Mouse (Mus musculus): ENCODE data around the gene Sox6. TPM values are rescaled to one million over a fixed set of nuclear protein-coding genes. Genes with fewer than 3 reads are reported as not detected.

Sox6 gene
- polyA plus RNA-seq, 1 experiment from 2014 or later, result 79.3 TPM

GRCm38 (mm10) chr7:115891482-115891881 is 147.1 kb downstream of the Sox6 start:
- Histone ChIP-seq H3K27ac (ENCODE audit: low read depth, low read length) (no peak overlapping the region), H3K4me3 (ENCODE audit: low read depth, low read length) (no peak overlapping the region), H3K27me3 (ENCODE audit: control insufficient read depth, insufficient read depth, low read length) (no peaks in the 10 kb centered on the region), H3K4me1 (ENCODE audit: control insufficient read depth, insufficient read depth, low read length) (0 out of 2 replicates have a peak, but pooled peaks cover 3% of the 10 kb centered on the region), H3K9me3 (ENCODE audit: control insufficient read depth, low read length) (no peaks in the 10 kb centered on the region), H3K9ac (ENCODE audit: low read length) (no peak overlapping the region), H3K36me3 (ENCODE audit: control insufficient read depth, insufficient read depth, low read length) (no peaks in the 10 kb centered on the region), H3K4me2 (ENCODE audit: low read depth) (no peak overlapping the region)
- WGBS, result 78% methylated on average over 3 of the region's 3 CpGs
- no peak for DNase-seq (ENCODE audit: low spot score)
- ATAC-seq (ENCODE audit: insufficient read depth, low FRiP score, low TSS enrichment), result no peak

- no peak overlapping the region for H3K4me2 ChIP-seq (ENCODE audit: low read depth)
- H3K27me3 ChIP-seq (ENCODE audit: control insufficient read depth, insufficient read depth, low read length), result no peaks in the 10 kb centered on the region
- no peaks in the 10 kb centered on the region for H3K9me3 ChIP-seq (ENCODE audit: control insufficient read depth, low read length)
- H3K4me1 ChIP-seq (ENCODE audit: control insufficient read depth, insufficient read depth, low read length), result 0 out of 2 replicates have a peak, but pooled peaks cover 3% of the 10 kb centered on the region
- no peak overlapping the region for H3K27ac ChIP-seq (ENCODE audit: low read depth, low read length)
- H3K4me3 ChIP-seq (ENCODE audit: low read depth, low read length), result no peak overlapping the region
- ATAC-seq (ENCODE audit: insufficient read depth, low FRiP score, low TSS enrichment) (no peak), DNase-seq (ENCODE audit: low spot score) (no peak)
- H3K9ac ChIP-seq (ENCODE audit: low read length), result no peak overlapping the region
- H3K36me3 ChIP-seq (ENCODE audit: control insufficient read depth, insufficient read depth, low read length), result no peaks in the 10 kb centered on the region
- 73% methylated on average over 7 of the region's 7 CpGs for WGBS
These were observed 148.7 kb downstream of the Sox6 start for GRCm38 (mm10) chr7:115889926-115890325.

- H3K4me1 ChIP-seq (ENCODE audit: control insufficient read depth, insufficient read depth, low read length), result no peaks in the 10 kb centered on the region
These were observed 150.0 kb downstream of the Sox6 start for GRCm38 (mm10) chr7:115888561-115888960.

GRCm38 (mm10) chr7:115888120-115888519 is 150.5 kb downstream of the Sox6 start:
- no peaks in the 10 kb centered on the region for H3K36me3 ChIP-seq (ENCODE audit: control insufficient read depth, insufficient read depth, low read length)
- no peak overlapping the region for H3K4me3 ChIP-seq (ENCODE audit: low read depth, low read length)
- WGBS, result 92% methylated on average over 7 of the region's 7 CpGs
- DNase-seq (ENCODE audit: low spot score) (no peak), ATAC-seq (ENCODE audit: insufficient read depth, low FRiP score, low TSS enrichment) (no peak)
- no peaks in the 10 kb centered on the region for H3K27me3 ChIP-seq (ENCODE audit: control insufficient read depth, insufficient read depth, low read length)
- H3K4me2 ChIP-seq (ENCODE audit: low read depth), result no peak overlapping the region
- no peak overlapping the region for H3K9ac ChIP-seq (ENCODE audit: low read length)
- no peaks in the 10 kb centered on the region for H3K9me3 ChIP-seq (ENCODE audit: control insufficient read depth, low read length)
- H3K27ac ChIP-seq (ENCODE audit: low read depth, low read length), result no peak overlapping the region
- no peaks in the 10 kb centered on the region for H3K4me1 ChIP-seq (ENCODE audit: control insufficient read depth, insufficient read depth, low read length)

More at GRCm38 (mm10) chr7:115888561-115888960, 150.0 kb downstream of the Sox6 start:
- WGBS, result 100% methylated on average over 1 of the region's 1 CpGs
- Histone ChIP-seq H3K36me3 (ENCODE audit: control insufficient read depth, insufficient read depth, low read length) (no peaks in the 10 kb centered on the region), H3K9me3 (ENCODE audit: control insufficient read depth, low read length) (no peaks in the 10 kb centered on the region), H3K27me3 (ENCODE audit: control insufficient read depth, insufficient read depth, low read length) (no peaks in the 10 kb centered on the region), H3K4me3 (ENCODE audit: low read depth, low read length) (no peak overlapping the region), H3K9ac (ENCODE audit: low read length) (no peak overlapping the region), H3K4me2 (ENCODE audit: low read depth) (no peak overlapping the region), H3K27ac (ENCODE audit: low read depth, low read length) (no peak overlapping the region)
- no peak for DNase-seq (ENCODE audit: low spot score)
- ATAC-seq (ENCODE audit: insufficient read depth, low FRiP score, low TSS enrichment), result no peak

GRCm38 (mm10) chr7:115872903-115873302 is 165.7 kb downstream of the Sox6 start:
- Histone ChIP-seq H3K4me1 (ENCODE audit: control insufficient read depth, insufficient read depth, low read length) (peaks cover 8% of the 10 kb centered on the region), H3K36me3 (ENCODE audit: control insufficient read depth, insufficient read depth, low read length) (no peaks in the 10 kb centered on the region), H3K9me3 (ENCODE audit: control insufficient read depth, low read length) (no peaks in the 10 kb centered on the region), H3K27me3 (ENCODE audit: control insufficient read depth, insufficient read depth, low read length) (no peaks in the 10 kb centered on the region), H3K27ac (ENCODE audit: low read depth, low read length) (no peak overlapping the region), H3K9ac (ENCODE audit: low read length) (no peak overlapping the region), H3K4me2 (ENCODE audit: low read depth) (no peak overlapping the region), H3K4me3 (ENCODE audit: low read depth, low read length) (no peak overlapping the region)
- no peak for ATAC-seq (ENCODE audit: insufficient read depth, low FRiP score, low TSS enrichment)
- 95% methylated on average over 2 of the region's 2 CpGs for WGBS
- DNase-seq (ENCODE audit: low spot score), result no peak

GRCm38 (mm10) chr7:115868504-115868903 is 170.1 kb downstream of the Sox6 start:
- no peak for ATAC-seq (ENCODE audit: insufficient read depth, low FRiP score, low TSS enrichment)
- H3K9me3 ChIP-seq (ENCODE audit: control insufficient read depth, low read length), result no peaks in the 10 kb centered on the region
- H3K27me3 ChIP-seq (ENCODE audit: control insufficient read depth, insufficient read depth, low read length), result no peaks in the 10 kb centered on the region
- H3K36me3 ChIP-seq (ENCODE audit: control insufficient read depth, insufficient read depth, low read length), result no peaks in the 10 kb centered on the region
- H3K4me2 ChIP-seq (ENCODE audit: low read depth), result no peak overlapping the region
- no peak for DNase-seq (ENCODE audit: low spot score)
- H3K4me3 ChIP-seq (ENCODE audit: low read depth, low read length), result no peak overlapping the region
- no peak overlapping the region for H3K27ac ChIP-seq (ENCODE audit: low read depth, low read length)
- H3K9ac ChIP-seq (ENCODE audit: low read length), result no peak overlapping the region
- H3K4me1 ChIP-seq (ENCODE audit: control insufficient read depth, insufficient read depth, low read length), result peaks cover 13% of the 10 kb centered on the region
- 69% methylated on average over 2 of the region's 2 CpGs for WGBS

GRCm38 (mm10) chr7:115867518-115868270 is 170.9 kb downstream of the Sox6 start:
- H3K27me3 ChIP-seq (ENCODE audit: control insufficient read depth, insufficient read depth, low read length), result no peaks in the 10 kb centered on the region
- no peak overlapping the region for H3K9ac ChIP-seq (ENCODE audit: low read length)
- no peak overlapping the region for H3K4me2 ChIP-seq (ENCODE audit: low read depth)
- H3K27ac ChIP-seq (ENCODE audit: low read depth, low read length), result no peak overlapping the region
- DNase-seq (ENCODE audit: low spot score), result no peak
- H3K9me3 ChIP-seq (ENCODE audit: control insufficient read depth, low read length), result no peaks in the 10 kb centered on the region
- WGBS, result 34% methylated on average over 10 of the region's 10 CpGs
- no peak for ATAC-seq (ENCODE audit: insufficient read depth, low FRiP score, low TSS enrichment)
- peaks cover 13% of the 10 kb centered on the region for H3K4me1 ChIP-seq (ENCODE audit: control insufficient read depth, insufficient read depth, low read length)
- no peak overlapping the region for H3K4me3 ChIP-seq (ENCODE audit: low read depth, low read length)
- no peaks in the 10 kb centered on the region for H3K36me3 ChIP-seq (ENCODE audit: control insufficient read depth, insufficient read depth, low read length)

GRCm38 (mm10) chr7:115866698-115867500 is 171.7 kb downstream of the Sox6 start:
- DNase-seq (ENCODE audit: low spot score) (peak; percentile 13), ATAC-seq (ENCODE audit: insufficient read depth, low FRiP score, low TSS enrichment) (no peak; the same call in 1 of the 2 replicates)
- Histone ChIP-seq H3K27me3 (ENCODE audit: control insufficient read depth, insufficient read depth, low read length) (no peaks in the 10 kb centered on the region), H3K9me3 (ENCODE audit: control insufficient read depth, low read length) (no peaks in the 10 kb centered on the region), H3K4me2 (ENCODE audit: low read depth) (no peak overlapping the region), H3K9ac (ENCODE audit: low read length) (no peak overlapping the region), H3K36me3 (ENCODE audit: control insufficient read depth, insufficient read depth, low read length) (no peaks in the 10 kb centered on the region), H3K4me3 (ENCODE audit: low read depth, low read length) (no peak overlapping the region), H3K4me1 (ENCODE audit: control insufficient read depth, insufficient read depth, low read length) (peaks cover 13% of the 10 kb centered on the region), H3K27ac (ENCODE audit: low read depth, low read length) (no peak overlapping the region)
- WGBS, result 22% methylated on average over 9 of the region's 9 CpGs

Data from neural tube, embryonic 11.5 days (tissue).